Mouse (Mus musculus) embryonic fibroblast, embryonic 13.5 days (primary cell): ENCODE measurements around the gene Polr2f.

Source experiments
- CTCF ChIP-seq: IDR thresholded peaks from 2 replicates; pipeline ENCODE4 v1.5.1; 2011; ENCODE audit warnings: mild to moderate bottlenecking, control low read depth, low read length, moderate library complexity, borderline replicate concordance; ENCODE audit not compliant: insufficient read depth
- POLR2A ChIP-seq: IDR thresholded peaks from 2 replicates; pipeline ENCODE4 v1.6.1; 2011; ENCODE audit warnings: low read depth, mild to moderate bottlenecking, control low read depth, low read length, moderate library complexity

DNA sequence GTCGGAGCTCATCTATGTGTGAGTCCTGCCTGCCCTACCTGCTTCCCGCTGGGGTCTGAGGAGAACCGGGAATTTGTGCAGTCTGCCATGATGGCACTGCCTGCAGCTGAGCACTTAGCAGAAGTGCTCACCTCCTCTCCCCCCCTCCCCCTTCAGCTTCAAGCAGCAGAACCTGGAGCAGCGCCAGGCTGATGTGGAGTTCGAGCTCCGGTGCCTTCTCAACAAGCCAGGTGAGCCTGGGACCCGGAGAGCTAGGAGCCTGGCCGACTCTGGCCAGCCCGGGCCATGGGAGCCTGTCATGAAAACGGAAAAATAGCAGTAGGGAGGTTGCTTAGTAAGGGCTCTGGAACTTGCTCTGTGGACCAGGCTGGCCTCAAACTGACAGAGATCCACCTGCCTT lies 10.0 kb upstream of the Polr2f start:
- no peak for TF ChIP-seq CTCF
- TF ChIP-seq POLR2A: no peak
